ENCODE assay signal across 8 mouse cellular contexts in the genomic region with DNA sequence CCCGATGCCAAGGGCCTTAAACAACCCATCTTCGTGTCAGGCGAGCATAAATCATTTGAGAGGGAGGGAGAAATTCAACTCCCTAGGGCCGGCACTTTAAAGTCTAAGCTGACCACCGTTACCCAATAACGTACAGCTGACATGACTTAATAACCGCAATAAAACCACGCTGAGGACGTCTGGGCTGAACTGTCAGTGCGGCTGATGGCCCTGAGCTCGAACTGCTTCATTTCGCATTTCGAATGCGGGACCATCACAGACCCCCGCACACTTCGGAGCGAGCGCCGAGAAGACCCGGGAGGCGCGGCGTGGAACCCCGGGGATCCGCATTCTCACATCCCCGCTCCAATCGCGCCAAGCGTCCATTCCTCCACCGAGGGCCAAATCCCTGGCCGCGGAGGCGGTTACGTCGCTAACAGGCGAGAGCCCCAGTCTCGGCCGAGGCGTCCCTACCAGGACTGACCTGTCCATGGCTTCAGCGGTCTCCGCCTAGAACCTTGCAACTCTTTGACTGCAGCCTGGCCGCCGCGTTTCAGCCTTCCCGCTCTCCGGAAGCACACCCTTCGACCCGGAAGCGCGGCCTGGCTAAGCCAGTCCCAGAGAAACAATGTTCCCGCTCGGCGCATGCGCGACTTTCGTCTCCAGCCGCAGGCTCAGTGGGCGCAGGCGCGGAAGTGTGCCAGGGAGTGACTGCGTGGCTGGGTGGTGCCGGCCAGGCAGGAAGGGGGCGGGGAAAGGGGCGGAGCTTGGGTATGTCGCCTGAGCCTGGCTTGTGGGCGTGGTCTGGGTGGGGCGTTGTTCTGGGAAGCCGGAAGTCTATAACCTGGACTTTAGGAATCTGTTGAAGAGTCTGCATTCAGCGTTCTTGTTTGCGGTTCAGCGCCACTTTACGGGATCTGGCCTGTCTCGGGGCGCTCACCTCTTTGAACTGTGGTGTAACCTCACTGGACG. TPM values are rescaled to one million over a fixed set of nuclear protein-coding genes. Genes with fewer than 3 reads are reported as not detected.
DNase-seq lines count a peak whose midpoint lies in the region; ATAC-seq and TF ChIP-seq lines count a peak whose summit lies in the region.

Nup107 (minus strand) TSS at position 565 of the 951 bp plus-strand sequence.

- H3K9me3 ChIP-seq in heart, embryonic 12.5 days (replicated peaks), result 0 out of 2 replicates have a peak, but pooled peaks cover 3% of the 10 kb centered on the region
- no peaks in the 10 kb centered on the region for H3K9me3 ChIP-seq in kidney, postnatal 0 days (replicated peaks; ENCODE audit: low read length)
- no peaks in the 10 kb centered on the region for H3K9me3 ChIP-seq in liver, embryonic 11.5 days (ENCODE audit: control insufficient read depth, low read length)
- H3K9me3 ChIP-seq in stomach, embryonic 14.5 days (ENCODE audit: control insufficient read depth, low read depth, low read length), result no peaks in the 10 kb centered on the region

- no peaks in the 10 kb centered on the region for H3K27me3 ChIP-seq in heart, embryonic 12.5 days (replicated peaks)
- H3K27me3 ChIP-seq in kidney, postnatal 0 days (ENCODE audit: insufficient read depth, low read length), result no peaks in the 10 kb centered on the region
- no peaks in the 10 kb centered on the region for H3K27me3 ChIP-seq in liver, embryonic 11.5 days (replicated peaks; ENCODE audit: control insufficient read depth, insufficient read depth, low read length)
- H3K27me3 ChIP-seq in stomach, embryonic 14.5 days (ENCODE audit: control insufficient read depth, insufficient read depth, low read length), result no peaks in the 10 kb centered on the region

- peaks cover 15% of the 10 kb centered on the region for H3K36me3 ChIP-seq in heart, embryonic 12.5 days
- H3K36me3 ChIP-seq in kidney, postnatal 0 days (ENCODE audit: insufficient read depth, low read length), result peaks cover 4% of the 10 kb centered on the region; the same call in 1 of the 2 replicates
- peaks cover 9% of the 10 kb centered on the region for H3K36me3 ChIP-seq in liver, embryonic 11.5 days (ENCODE audit: control insufficient read depth, insufficient read depth, low read length)
- H3K36me3 ChIP-seq in stomach, embryonic 14.5 days (ENCODE audit: control insufficient read depth, insufficient read depth, low read length), result peaks cover 7% of the 10 kb centered on the region; the same call in 1 of the 2 replicates

- peak within 1 kb of the TSS; percentile 89 for H3K9ac ChIP-seq in heart, embryonic 12.5 days
- H3K9ac ChIP-seq in kidney, postnatal 0 days (ENCODE audit: low read depth, low read length), result peak within 1 kb of the TSS; percentile 82
- H3K9ac ChIP-seq in liver, embryonic 11.5 days (ENCODE audit: low read depth, low read length), result peak within 1 kb of the TSS; percentile 88
- H3K9ac ChIP-seq in stomach, embryonic 14.5 days (replicated peaks; ENCODE audit: low read depth, low read length), result peak within 1 kb of the TSS; percentile 84

- H3K27ac ChIP-seq in heart, embryonic 12.5 days (ENCODE audit: poor library complexity, severe bottlenecking), result peak within 1 kb of the TSS; percentile 75
- peak within 1 kb of the TSS; percentile 81 for H3K27ac ChIP-seq in kidney, postnatal 0 days
- peak within 1 kb of the TSS; percentile 82 for H3K27ac ChIP-seq in liver, embryonic 11.5 days (ENCODE audit: low read depth, low read length)
- H3K27ac ChIP-seq in stomach, embryonic 14.5 days (ENCODE audit: low read length), result peak within 1 kb of the TSS; percentile 64

- 0 out of 2 replicates have a peak, but pooled peaks have one; percentile 3 for TF ChIP-seq CTCF in kidney, postnatal 0 days (IDR thresholded peaks at IDR 0.05; ENCODE audit: low read depth)

- WGBS in heart, embryonic 12.5 days, result under 1% methylated on average over 75 of the region's 75 CpGs
- under 1% methylated on average over 75 of the region's 75 CpGs for WGBS in kidney, postnatal 0 days
- WGBS in liver, embryonic 11.5 days, result under 1% methylated on average over 75 of the region's 75 CpGs
- under 1% methylated on average over 74 of the region's 75 CpGs for WGBS in stomach, embryonic 14.5 days

- peak within 1 kb of the TSS; percentile 88 for H3K4me2 ChIP-seq in heart, embryonic 12.5 days
- H3K4me2 ChIP-seq in kidney, postnatal 0 days (ENCODE audit: low read length), result peak within 1 kb of the TSS; percentile 81
- H3K4me2 ChIP-seq in liver, embryonic 11.5 days, result peak within 1 kb of the TSS; percentile 78
- peak within 1 kb of the TSS; percentile 91 for H3K4me2 ChIP-seq in stomach, embryonic 14.5 days (replicated peaks; ENCODE audit: low read depth, low read length)

- DNase-seq in CD4-positive helper T cell, adult 2 months (ENCODE audit: low read depth, low spot score), result peak; percentile 99
- peak; percentile 96 for DNase-seq in brain, embryonic 18.5 days (ENCODE audit: low read depth, low spot score)
- DNase-seq in kidney, postnatal 0 days (ENCODE audit: low spot score), result peak; percentile 100
- peak; percentile 100 for DNase-seq in liver, embryonic 11.5 days (ENCODE audit: low spot score)
- peak; percentile 100 for DNase-seq in naive thymus-derived CD4-positive, alpha-beta T cell, adult 2 months (ENCODE audit: low read depth)

- ATAC-seq in erythroid progenitor cell, adult 5-6 weeks (replicated peaks; ENCODE audit: low FRiP score, poor library complexity, severe bottlenecking), result peak; percentile 94
- peak; percentile 97 for ATAC-seq in heart, embryonic 12.5 days (ENCODE audit: insufficient number of reproducible peaks, low FRiP score)
- peak; percentile 97 for ATAC-seq in kidney, postnatal 0 days (replicated peaks; ENCODE audit: low FRiP score, low read depth)
- ATAC-seq in liver, embryonic 11.5 days (replicated peaks; ENCODE audit: low FRiP score), result peak; percentile 98
- peak; percentile 96 for ATAC-seq in stomach, embryonic 14.5 days (ENCODE audit: insufficient number of reproducible peaks, insufficient read depth, low FRiP score, low read depth)

- H3K4me3 ChIP-seq in heart, embryonic 12.5 days, result peak within 1 kb of the TSS; percentile 97
- H3K4me3 ChIP-seq in kidney, postnatal 0 days (replicated peaks; ENCODE audit: low read depth, low read length), result peak within 1 kb of the TSS; percentile 85
- H3K4me3 ChIP-seq in liver, embryonic 11.5 days (ENCODE audit: low read depth, low read length), result peak within 1 kb of the TSS; percentile 87
- H3K4me3 ChIP-seq in stomach, embryonic 14.5 days (ENCODE audit: low read depth, low read length), result peak within 1 kb of the TSS; percentile 95

- peaks cover 20% of the 10 kb centered on the region for H3K4me1 ChIP-seq in heart, embryonic 12.5 days (replicated peaks)
- 0 out of 2 replicates have a peak, but pooled peaks cover 3% of the 10 kb centered on the region for H3K4me1 ChIP-seq in kidney, postnatal 0 days (replicated peaks; ENCODE audit: insufficient read depth, low read length)
- H3K4me1 ChIP-seq in liver, embryonic 11.5 days (replicated peaks; ENCODE audit: control insufficient read depth, insufficient read depth, low read length), result peaks cover 9% of the 10 kb centered on the region
- H3K4me1 ChIP-seq in stomach, embryonic 14.5 days (ENCODE audit: control insufficient read depth, insufficient read depth, low read length), result peaks cover 16% of the 10 kb centered on the region; the same call in 1 of the 2 replicates

RNA-seq across cellular contexts. Expression of gene Nup107, which starts in this region (rescaled TPM):
- total RNA-seq in erythroid progenitor cell, adult 5-6 weeks (2015; ENCODE audit: low replicate concordance), result 73.5 and 76.7 TPM in 2 replicates
- total RNA-seq in erythroid progenitor cell, adult 5-6 weeks (2017; ENCODE audit: low replicate concordance), result 45.6 and 89.7 TPM in 2 replicates
- 62.4 and 72.0 TPM in 2 replicates for polyA plus RNA-seq in heart, embryonic 12.5 days (2016; fragmentation: Nextera tagmentation; extraction: Ambion mirVana)
- 34.9 and 37.9 TPM in 2 replicates for polyA plus RNA-seq in kidney, postnatal 0 days (2015; fragmentation: Nextera tagmentation; extraction: Ambion mirVana)
- polyA plus RNA-seq in liver, embryonic 11.5 days (2014; fragmentation: Nextera tagmentation; extraction: Ambion mirVana), result 102 and 120 TPM in 2 replicates
- polyA plus RNA-seq in stomach, embryonic 14.5 days (2014; fragmentation: Nextera tagmentation; extraction: Ambion mirVana), result 61.7 and 62.6 TPM in 2 replicates

Comparison
In these comparisons a context has a peak if more than half of its experiments do, and no peak if none do; other contexts are left out.
1. Peak in every context shown above with its lines: DNase-seq, ATAC-seq, H3K4me3 ChIP-seq and H3K27ac ChIP-seq.